8 mouse cellular contexts compared by ENCODE assay signal in the genomic region with DNA sequence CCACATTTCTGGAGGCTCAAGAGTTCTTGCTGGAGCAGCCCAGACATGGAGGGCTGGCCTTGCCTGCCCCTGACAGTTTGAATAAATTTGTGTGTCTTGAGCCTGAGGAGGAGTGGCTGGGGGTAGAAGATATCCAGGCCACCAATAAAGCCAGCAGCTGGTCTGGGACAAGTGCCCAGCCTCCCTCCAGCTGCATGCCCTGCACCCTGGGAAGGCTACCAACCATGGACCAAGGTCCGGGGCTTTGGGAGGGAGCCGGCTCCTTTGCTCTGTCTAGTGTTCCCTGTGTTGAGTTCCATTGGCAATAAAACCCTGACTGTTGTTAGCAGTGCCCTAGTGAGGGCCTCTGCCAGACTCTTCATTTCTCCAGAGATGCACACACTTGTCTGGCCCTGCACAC. TPM values are rescaled to one million over a fixed set of nuclear protein-coding genes. Genes with fewer than 3 reads are reported as not detected.
DNase-seq lines count a peak whose midpoint lies in the region; ATAC-seq and TF ChIP-seq lines count a peak whose summit lies in the region.

No protein-coding gene starts in this region.

- no peak for TF ChIP-seq CTCF in heart, postnatal 0 days (IDR thresholded peaks at IDR 0.05; ENCODE audit: low read depth)

- H3K4me3 ChIP-seq in heart, postnatal 0 days (ENCODE audit: low read depth, low read length): no peak overlapping the region

- TF ChIP-seq EP300 in heart, postnatal 0 days (IDR thresholded peaks at IDR 0.05; ENCODE audit: low read depth): no peak

- no peak overlapping the region; the same call in 1 of the 2 replicates for H3K9ac ChIP-seq in heart, postnatal 0 days (replicated peaks; ENCODE audit: low read depth, low read length)

- WGBS in heart, postnatal 0 days: 39% methylated on average over 2 of the region's 2 CpGs

- 0 out of 2 replicates have a peak overlapping the region, but pooled peaks have one; percentile 31 for H3K27ac ChIP-seq in heart, postnatal 0 days (ENCODE audit: low read depth)

- H3K27me3 ChIP-seq in heart, postnatal 0 days (ENCODE audit: control insufficient read depth, insufficient read depth, low read length): no peaks in the 10 kb centered on the region

- peak; percentile 61 to 62 for DNase-seq in left cerebral cortex, postnatal 10 days (ENCODE audit: extremely low spot score in 1 of 2, low spot score in 2 of 2)
- DNase-seq in left cerebral cortex, adult 18-20 months (ENCODE audit: low spot score in 2 of 2): no peak
- peak; percentile 74 for DNase-seq in brain, adult 2 months (ENCODE audit: low read depth, low spot score)
- DNase-seq in heart, postnatal 0 days (ENCODE audit: low spot score): no peak
- DNase-seq in kidney, postnatal 36 days: peak; percentile 80 to 84
- no peak for DNase-seq in cerebellum, adult 11 months
- DNase-seq in urinary bladder, postnatal 4 days (ENCODE audit: low spot score in 2 of 2): no peak

- 0 out of 2 replicates have a peak, but pooled peaks cover 3% of the 10 kb centered on the region for H3K4me1 ChIP-seq in heart, postnatal 0 days (ENCODE audit: control insufficient read depth, insufficient read depth)

- ATAC-seq in heart, postnatal 0 days (ENCODE audit: insufficient read depth, low read depth): no peak
- no peak for ATAC-seq in erythroid progenitor cell, adult 5-6 weeks (replicated peaks; ENCODE audit: low FRiP score, poor library complexity, severe bottlenecking)

- no peak overlapping the region for H3K4me2 ChIP-seq in heart, postnatal 0 days (ENCODE audit: low read depth, low read length)

- H3K9me3 ChIP-seq in heart, postnatal 0 days (replicated peaks; ENCODE audit: control insufficient read depth, low read length): no peaks in the 10 kb centered on the region

- intact Hi-C loops in left cerebral cortex, postnatal 10 days (cut with DNase I): no loop called here

- H3K36me3 ChIP-seq in heart, postnatal 0 days (replicated peaks; ENCODE audit: control insufficient read depth, insufficient read depth, low read length): peaks cover 51% of the 10 kb centered on the region

RNA-seq across cellular contexts. Expression of a gene that starts 29.2 kb away (rescaled TPM):
- 10 to 100 TPM; 42.5 to 42.6 TPM for total RNA-seq in left cerebral cortex, postnatal 10 days (2021)
- total RNA-seq in left cerebral cortex, adult 18-20 months (2021): 10 to 100 TPM; 43.2 to 50.5 TPM
- 51.4 and 59.6 TPM in 2 replicates for total RNA-seq in heart, postnatal 0 days (2014; rRNA removed; ENCODE audit: low replicate concordance)
- 44.5 and 55.7 TPM in 2 replicates for polyA plus RNA-seq in heart, postnatal 0 days (2015; fragmentation: Nextera tagmentation; extraction: Ambion mirVana)
- 15.5 TPM in 2 replicates for total RNA-seq in erythroid progenitor cell, adult 5-6 weeks (2015; ENCODE audit: low replicate concordance)
- total RNA-seq in erythroid progenitor cell, adult 5-6 weeks (2017; ENCODE audit: low replicate concordance): 7.3 and 9.6 TPM in 2 replicates

RNA-seq across cellular contexts. Expression of a gene that starts 29.4 kb away (rescaled TPM):
- 10 to 100 TPM; 82.4 to 93.4 TPM for total RNA-seq in left cerebral cortex, postnatal 10 days (2021)
- total RNA-seq in left cerebral cortex, adult 18-20 months (2021): 10 to 100 TPM; 66.5 to 67.7 TPM
- total RNA-seq in heart, postnatal 0 days (2014; rRNA removed; ENCODE audit: low replicate concordance): 16.3 and 29.2 TPM in 2 replicates
- polyA plus RNA-seq in heart, postnatal 0 days (2015; fragmentation: Nextera tagmentation; extraction: Ambion mirVana): 9.3 and 11.9 TPM in 2 replicates
- 0.84 and 2.2 TPM in 2 replicates for total RNA-seq in erythroid progenitor cell, adult 5-6 weeks (2015; ENCODE audit: low replicate concordance)
- 8.2 and 18.2 TPM in 2 replicates for total RNA-seq in erythroid progenitor cell, adult 5-6 weeks (2017; ENCODE audit: low replicate concordance)

Comparison
In these comparisons a context has a peak if more than half of its experiments do, and no peak if none do; other contexts are left out.
1. DNase-seq: peak in left cerebral cortex, postnatal 10 days (2 of 2), brain, adult 2 months (single experiment) and kidney, postnatal 36 days (2 of 2); none in left cerebral cortex, adult 18-20 months (0 of 2), heart, postnatal 0 days (single experiment), cerebellum, adult 11 months (single experiment) and urinary bladder, postnatal 4 days (0 of 2).